Mouse (Mus musculus) brown adipose tissue, adult 24 weeks (tissue): Measurements from ENCODE around the gene Ccdc153. TPM values are rescaled to one million over a fixed set of nuclear protein-coding genes. Genes with fewer than 3 reads are reported as not detected.

Source experiments
- H3K27ac ChIP-seq: fragments of 200-500 bp; replicated peaks from 2 replicates; pipeline ENCODE4 v1.5.1; 2012; ENCODE audit warnings: low read depth, mild to moderate bottlenecking, low read length
- H3K4me1 ChIP-seq: fragments of 200-500 bp; 2 replicates; pipeline ENCODE4 v1.6.1; 2012; ENCODE audit warnings: low read length, mixed read lengths; ENCODE audit not compliant: control insufficient read depth, insufficient read depth, insufficient read length
- H3K4me3 ChIP-seq: fragments of 200-500 bp; 2 replicates; pipeline ENCODE4 v1.5.1; 2012; ENCODE audit warnings: low read depth, mild to moderate bottlenecking, low read length, moderate library complexity; ENCODE audit not compliant: insufficient read depth
- polyA plus RNA-seq: library from polyadenylated mRNA; stranded (reverse); fragments of >200 nt; gene quantifications from 2 replicates; pipeline ENCODE4 v1.2.4, GENCODE M21; 2012; ENCODE audit not compliant: missing spikeins, insufficient read depth, insufficient read length

The Ccdc153 gene
- polyA plus RNA-seq, 1 experiment, result not detected

DNA sequence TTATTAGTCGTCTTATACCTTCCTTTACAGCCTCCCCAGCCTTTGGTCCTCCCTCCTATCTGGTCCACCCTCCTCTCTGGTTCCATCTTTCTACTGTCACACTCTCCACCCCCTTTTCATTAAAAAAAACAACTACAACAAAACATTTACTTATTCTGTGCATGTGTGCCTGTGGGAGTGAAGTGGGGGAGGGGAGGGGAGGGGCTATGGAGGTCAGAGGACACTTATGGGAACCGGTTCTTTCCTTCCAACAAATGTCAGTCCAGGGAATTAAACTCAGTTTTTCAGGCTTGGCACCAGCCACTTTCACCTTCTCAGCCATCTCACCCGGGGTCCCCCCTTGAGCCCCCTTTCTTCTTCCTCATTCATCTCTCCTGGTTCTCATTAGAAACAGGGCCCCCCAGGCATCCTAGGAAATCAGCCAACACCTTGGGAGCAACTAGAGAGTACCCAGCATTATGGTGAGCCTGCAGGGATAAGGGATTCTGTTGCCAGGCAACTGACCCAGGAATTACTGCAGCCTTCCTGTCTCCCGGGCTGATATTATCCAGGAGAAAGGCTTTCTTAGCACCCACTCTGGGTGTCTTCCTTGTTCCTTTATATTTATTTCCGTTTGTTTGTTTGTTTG, 14.1 kb downstream of the Ccdc153 start:
- Histone ChIP-seq H3K4me1 (no peaks in the 10 kb centered on the region), H3K4me3 (no peak overlapping the region), H3K27ac (no peak overlapping the region)

DNA sequence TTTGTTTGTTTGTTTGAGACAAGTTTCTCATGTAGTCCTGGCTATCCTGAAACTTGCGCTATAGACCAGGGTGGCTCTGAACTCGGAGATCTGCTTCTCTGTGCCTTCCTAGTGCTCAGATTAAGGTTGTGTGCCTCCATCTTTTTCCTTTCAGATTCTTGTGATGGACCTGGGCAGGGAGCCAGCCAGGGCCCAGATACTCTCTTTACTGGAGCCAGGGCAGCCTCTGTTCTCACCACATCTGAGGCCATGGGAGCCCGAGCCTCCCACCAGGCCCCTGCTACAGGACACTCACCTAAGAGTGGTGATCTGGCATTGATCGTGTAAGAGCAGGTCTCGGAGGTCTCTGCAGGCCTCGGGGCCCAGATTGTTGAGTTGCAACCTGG, 14.7 kb downstream of the Ccdc153 start:
- H3K27ac ChIP-seq, result no peak overlapping the region
- H3K4me1 ChIP-seq, result no peaks in the 10 kb centered on the region
- no peak overlapping the region for H3K4me3 ChIP-seq

DNA sequence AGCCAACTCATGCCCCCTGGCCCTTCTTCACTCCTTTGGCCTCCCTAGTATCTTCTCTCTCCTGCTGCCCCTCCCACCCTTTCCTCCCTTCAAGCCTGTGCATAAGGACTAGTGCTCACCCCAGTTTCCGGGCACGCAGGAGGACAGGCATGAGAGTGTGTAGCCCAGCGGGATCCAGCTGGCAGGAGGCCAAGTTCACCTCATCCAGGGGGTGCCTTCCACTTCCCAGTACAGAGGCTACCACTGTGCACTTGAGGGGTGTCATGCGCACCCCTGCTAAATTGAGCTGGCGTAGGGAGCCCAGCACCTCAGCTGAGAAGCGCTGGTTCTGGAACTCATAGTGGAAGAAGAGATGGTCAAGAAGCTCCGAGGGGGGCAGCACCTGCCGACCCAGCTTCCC, 15.7 kb downstream of the Ccdc153 start:
- no peaks in the 10 kb centered on the region for H3K4me1 ChIP-seq
- no peak overlapping the region for H3K27ac ChIP-seq
- H3K4me3 ChIP-seq, result no peak overlapping the region

DNA sequence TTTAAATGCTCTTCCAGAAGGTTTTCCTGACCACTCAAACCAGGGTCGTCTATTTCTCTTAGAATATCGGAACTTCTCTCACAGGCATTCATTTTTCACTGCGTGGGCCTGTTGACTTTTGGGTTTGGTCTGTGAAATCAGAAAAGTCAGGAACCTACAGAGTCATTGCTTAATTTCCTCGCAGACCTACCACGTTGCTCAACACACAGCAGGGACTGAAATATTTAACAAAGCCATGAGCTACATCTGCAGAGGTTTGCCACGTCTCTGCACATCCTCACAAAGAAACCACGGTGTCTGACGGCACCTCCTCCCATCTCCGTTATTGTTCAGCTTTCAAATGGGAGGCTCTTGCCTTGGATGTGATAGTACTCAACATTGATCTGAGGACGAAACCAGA, 18.5 kb downstream of the Ccdc153 start:
- Histone ChIP-seq H3K27ac (no peak overlapping the region), H3K4me1 (no peaks in the 10 kb centered on the region), H3K4me3 (no peak overlapping the region)

DNA sequence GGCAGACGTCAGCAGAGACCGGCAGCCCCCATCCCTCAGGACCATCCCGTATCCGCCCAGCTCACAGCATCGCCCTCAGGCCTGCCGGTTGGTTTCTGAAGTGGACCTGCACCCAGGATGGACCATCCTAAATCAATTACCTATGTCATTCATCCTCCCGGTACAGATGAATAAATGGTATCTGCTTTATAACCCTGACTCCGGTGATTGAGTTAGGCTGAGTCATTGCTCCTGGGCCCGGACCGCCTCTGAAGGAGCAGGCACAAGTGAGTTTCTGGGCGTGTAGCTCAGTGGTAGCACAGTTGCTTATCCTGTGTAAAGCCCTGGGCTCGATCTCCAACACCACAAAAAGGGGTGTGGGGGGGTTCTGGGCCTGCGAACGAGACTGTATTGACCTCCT, 20.9 kb downstream of the Ccdc153 start:
- no peaks in the 10 kb centered on the region for H3K4me1 ChIP-seq
- no peak overlapping the region for H3K4me3 ChIP-seq

DNA sequence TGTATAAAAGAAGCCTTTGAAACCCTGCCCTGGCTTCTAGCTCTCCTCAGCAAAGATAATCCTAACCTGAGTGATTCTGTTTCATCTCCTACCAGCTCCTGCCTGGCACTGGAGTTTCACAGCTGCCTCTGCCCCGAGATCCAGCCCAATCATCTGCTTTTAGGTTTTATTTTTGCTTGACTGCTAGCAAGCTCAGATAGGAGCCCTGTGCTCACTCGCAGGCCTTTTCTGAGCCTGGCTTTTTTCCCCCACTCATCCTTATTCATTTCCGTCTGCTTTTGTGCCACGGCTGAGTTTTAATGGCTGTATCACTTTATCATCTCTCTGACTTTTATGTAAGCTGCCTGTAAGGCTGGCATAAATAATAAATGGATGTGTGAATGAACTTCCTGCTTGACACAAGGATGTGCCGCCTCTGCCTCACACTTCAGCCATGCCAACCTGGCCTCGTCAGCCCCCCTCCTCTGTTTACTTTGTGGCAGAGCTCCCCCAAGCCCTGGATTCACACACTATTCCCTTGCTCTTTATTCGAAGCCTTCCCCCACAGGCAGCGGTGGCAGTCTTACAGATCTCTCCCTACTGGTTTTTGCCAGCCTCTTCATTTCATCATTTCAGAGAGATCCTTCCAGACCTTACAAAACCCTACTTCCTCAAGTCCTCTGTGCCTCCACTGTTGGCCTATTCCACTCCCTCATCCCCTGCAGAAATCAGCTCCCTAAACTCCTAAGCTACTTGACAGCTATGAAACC, 26.2 kb downstream of the Ccdc153 start:
- peaks cover 8% of the 10 kb centered on the region; the same call in 1 of the 2 replicates for H3K4me1 ChIP-seq
- peak overlapping the region; percentile 83; the same call in 1 of the 2 replicates for H3K4me3 ChIP-seq
- 0 out of 2 replicates have a peak overlapping the region, but pooled peaks have one; percentile 17 for H3K27ac ChIP-seq

More for the DNA sequence above, 20.9 kb downstream of the Ccdc153 start:
- H3K27ac ChIP-seq, result no peak overlapping the region

DNA sequence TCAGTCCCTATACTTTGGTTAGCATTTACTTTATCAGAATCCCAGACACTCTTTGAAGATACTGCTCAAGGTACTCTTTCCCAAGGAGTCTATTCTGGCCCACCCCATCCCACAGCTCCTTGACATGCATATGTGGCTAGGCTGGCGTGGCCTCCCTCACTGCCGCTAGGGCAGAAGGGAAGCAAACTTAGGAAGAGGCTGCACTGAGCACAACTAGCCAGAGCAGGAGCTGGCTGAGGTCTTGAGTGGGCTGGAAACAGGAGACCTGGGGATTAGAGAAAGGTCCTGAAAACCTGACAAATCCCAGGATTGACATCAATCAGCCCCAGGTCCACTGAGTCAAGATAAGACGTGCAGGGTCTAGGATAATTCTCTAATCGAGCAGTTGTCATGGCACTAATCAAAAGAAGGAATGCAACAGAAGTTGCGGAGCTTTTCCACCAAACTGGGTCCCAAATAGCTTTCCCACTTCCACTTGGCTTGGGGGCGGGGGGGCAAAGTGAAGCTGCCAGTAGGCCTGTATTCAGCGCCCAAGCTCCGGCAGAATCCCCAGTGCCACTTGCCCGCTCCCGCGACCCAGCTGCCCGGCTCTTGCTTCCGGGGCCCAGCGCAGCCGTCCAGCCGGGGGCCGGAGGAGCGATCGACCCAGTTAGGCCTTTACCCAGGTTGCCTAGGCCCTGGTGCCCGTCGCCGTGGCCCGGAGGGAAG, 27.0 kb downstream of the Ccdc153 start:
- peak overlapping the region; percentile 51 for H3K27ac ChIP-seq
- H3K4me3 ChIP-seq, result peak overlapping the region; percentile 83
- peaks cover 8% of the 10 kb centered on the region; the same call in 1 of the 2 replicates for H3K4me1 ChIP-seq

DNA sequence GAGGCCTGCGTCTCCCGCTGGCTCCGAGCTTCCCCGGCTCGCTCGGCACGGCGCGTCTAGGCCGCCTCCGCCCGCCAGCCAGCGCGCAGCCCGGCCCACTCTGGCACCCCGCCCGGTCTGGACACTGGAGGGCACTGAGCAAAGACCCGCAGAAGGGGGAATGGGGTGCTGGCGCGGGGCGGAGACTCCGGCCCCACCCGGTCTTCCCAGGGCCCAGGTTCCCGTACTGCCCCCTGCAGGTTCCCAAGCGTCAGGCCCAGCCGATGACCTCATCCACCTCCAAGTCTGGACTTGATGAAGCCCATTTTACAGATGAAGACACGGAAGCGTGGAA, 27.5 kb downstream of the Ccdc153 start:
- Histone ChIP-seq H3K4me3 (peak overlapping the region; percentile 83), H3K4me1 (peaks cover 8% of the 10 kb centered on the region; the same call in 1 of the 2 replicates), H3K27ac (peak overlapping the region; percentile 51)

DNA sequence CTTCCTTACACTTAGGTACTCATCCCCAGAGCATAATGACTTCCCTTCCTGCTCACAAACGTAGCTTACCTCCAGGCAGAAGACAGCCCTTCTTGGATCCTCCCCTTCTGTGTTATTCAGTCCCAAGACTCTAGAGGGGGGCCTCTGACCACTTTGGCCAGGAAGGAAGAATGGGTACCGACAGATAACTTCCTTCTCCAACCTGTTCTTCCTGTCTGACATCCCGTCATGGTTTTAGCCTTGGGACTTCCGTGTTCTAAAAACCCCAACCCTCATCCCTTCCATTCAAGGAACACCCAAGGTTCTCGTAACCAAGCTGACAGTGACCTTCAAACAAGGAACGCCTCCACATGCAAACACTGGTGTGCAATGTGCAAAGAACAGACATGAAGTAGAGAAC, 28.0 kb downstream of the Ccdc153 start, which contains the start of gene Nlrx1:
Gene Nlrx1, minus strand, starts transcription at position 168 of the 400 bp plus-strand sequence.
- H3K4me1 ChIP-seq, result peaks cover 8% of the 10 kb centered on the region; the same call in 1 of the 2 replicates
- H3K4me3 ChIP-seq, result peak within 1 kb of the TSS; percentile 83
- peak within 1 kb of the TSS; percentile 51 for H3K27ac ChIP-seq

DNA sequence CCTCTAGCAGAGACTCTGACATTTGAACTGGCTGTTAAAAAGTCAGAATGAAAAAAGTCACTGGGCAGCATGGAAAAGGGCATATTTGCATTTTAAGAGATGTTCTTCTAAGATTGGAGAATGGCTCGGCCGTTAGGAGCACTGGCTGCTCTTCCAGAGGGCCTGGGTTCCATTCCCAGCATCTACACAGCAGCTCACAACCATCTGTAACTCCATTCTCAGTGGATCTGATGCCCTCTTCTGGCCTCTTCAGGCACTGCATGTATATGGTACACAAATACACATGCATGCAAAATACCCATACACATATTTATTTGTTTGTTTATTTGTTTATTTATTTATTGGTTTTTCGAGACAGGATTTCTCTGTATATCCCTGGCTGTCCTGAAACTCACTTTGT, 28.6 kb downstream of the Ccdc153 start:
- Histone ChIP-seq H3K27ac (no peak overlapping the region), H3K4me3 (no peak overlapping the region), H3K4me1 (peaks cover 8% of the 10 kb centered on the region; the same call in 1 of the 2 replicates)

DNA sequence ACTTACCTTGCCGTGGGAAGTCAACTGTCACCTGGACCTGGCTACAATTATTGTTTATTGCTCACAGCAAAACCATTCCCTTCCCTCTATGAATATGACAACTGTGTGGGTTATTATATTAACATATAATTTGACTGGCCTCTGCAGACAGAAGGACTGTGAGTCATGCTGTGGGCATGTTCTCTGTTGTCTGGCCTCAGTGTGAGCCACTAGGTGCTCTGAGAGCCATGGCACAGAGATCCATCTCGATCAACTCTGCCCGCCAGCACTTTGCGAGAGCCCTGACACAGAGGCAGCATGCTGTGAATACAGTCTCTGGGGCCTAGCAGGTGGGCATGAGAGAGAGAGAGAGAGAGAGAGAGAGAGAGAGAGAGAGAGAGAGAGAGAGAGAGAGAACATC, 29.5 kb downstream of the Ccdc153 start:
- Histone ChIP-seq H3K27ac (no peak overlapping the region), H3K4me3 (no peak overlapping the region), H3K4me1 (peaks cover 8% of the 10 kb centered on the region; the same call in 1 of the 2 replicates)

DNA sequence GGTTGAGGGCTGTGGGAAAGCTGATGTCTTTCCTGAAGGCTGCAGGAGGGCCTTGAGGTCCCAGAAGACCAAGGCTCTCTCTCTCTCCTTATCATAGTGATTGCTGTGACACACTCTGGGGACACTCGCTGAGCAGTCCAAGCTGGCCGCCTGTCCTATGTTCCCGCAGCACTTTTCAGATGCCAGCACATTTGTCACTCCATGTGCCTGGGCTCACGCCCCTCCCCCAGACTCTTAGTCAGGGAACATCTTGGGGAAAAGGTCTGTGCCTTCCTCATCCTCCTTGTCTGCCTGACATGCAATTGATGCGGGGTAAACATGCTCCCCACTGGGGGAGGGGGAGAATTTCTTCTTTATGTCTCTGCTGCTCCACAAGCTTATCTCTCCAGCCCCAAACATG, 42.7 kb downstream of the Ccdc153 start:
- no peak overlapping the region for H3K4me3 ChIP-seq
- H3K27ac ChIP-seq, result no peak overlapping the region
- peaks cover 4% of the 10 kb centered on the region; the same call in 1 of the 2 replicates for H3K4me1 ChIP-seq

DNA sequence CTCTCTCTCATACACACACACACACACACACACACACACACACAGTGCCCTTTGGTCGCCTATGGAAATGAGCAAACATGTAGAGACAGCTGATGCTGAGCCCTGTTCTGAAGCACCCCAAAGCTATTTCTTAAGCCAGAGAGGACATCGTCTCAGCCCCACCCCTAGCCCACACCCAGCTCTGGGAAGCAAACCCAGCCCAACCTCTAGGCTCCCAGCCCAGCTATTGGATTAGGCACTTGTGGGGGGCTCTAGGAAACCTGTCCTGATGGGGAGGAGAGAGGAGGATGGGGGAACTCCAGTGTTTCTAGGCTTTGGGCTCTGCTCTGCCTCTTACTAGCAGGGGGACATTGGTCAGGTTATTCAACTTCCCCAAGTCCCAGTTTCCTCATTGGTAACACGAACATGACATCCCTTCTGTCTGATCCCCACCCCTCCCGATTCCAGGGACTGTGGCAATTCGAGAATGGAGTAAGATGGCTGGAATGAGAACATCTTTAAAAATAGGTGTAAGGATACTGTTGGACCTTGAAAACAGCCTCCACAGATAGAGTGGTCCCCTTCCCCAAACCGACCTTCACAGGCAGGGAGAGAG, 45.9 kb downstream of the Ccdc153 start:
- Histone ChIP-seq H3K4me3 (no peak overlapping the region), H3K4me1 (peaks cover 4% of the 10 kb centered on the region; the same call in 1 of the 2 replicates), H3K27ac (no peak overlapping the region)

DNA sequence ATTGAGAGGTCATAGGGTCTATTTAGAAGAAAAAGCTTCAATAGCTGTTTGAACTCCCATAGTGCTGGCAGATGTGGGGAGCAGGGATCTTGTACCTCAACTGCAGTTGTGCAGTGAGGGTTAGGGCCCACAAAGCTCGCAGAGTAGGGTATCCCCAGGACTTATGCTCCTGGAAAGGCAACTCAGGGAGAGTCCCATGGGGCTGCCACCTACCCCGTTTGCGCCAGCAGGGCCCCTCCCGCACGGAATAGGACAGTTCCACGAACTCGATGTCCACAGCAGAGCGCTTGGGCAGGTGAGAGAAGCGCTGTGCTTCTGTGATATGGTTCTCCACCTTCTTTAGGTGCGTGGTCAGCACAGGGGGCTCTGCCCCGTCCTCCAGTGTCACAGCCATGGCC, 46.5 kb downstream of the Ccdc153 start:
- H3K4me1 ChIP-seq, result peaks cover 4% of the 10 kb centered on the region; the same call in 1 of the 2 replicates
- H3K4me3 ChIP-seq, result peak overlapping the region; percentile 57
- H3K27ac ChIP-seq, result no peak overlapping the region
